Mouse (Mus musculus) urinary bladder, postnatal 36 days (tissue): ENCODE results near the gene Cfap61.

ENCODE experiments used
- DNase-seq, 2 experiments: peaks; one replicate each; pipeline ENCODE4 v3.0.0; 2022; ENCODE audit warnings: low spot score in 2 of 2, mixed read lengths in 1 of 2

Gene Cfap61

GRCm38 (mm10) chr2:146083326-146083871, 148.8 kb downstream of the Cfap61 start:
- DNase-seq: no peak

- DNase-seq: no peak
Measured at GRCm38 (mm10) chr2:146087411-146087810, 152.8 kb downstream of the Cfap61 start.

DNA sequence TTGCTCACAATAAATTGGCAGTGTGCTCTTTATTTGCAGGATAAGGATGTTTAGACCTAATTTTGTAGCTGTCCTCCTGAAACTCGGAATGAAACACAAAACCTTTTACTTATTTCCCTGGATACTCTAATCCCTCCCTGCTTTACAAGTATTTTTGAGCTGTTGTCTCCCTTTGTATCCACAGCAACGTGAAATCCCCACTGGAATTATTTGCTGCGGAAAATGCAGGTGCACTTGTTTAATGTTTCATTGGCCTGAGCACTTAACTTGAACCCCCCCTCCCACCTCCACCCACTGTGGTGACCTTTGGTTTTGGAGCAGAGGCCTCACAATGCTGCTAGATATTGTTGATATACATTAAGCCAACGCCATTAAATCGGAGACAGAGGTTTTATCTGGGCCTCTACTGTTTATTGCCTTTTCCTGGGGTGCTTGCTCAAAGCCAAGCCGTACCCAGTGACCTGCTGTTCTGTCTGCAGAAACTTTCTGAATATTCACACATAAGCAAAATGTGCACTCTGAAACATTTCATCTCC, 154.6 kb downstream of the Cfap61 start:
- no peak for DNase-seq

DNA sequence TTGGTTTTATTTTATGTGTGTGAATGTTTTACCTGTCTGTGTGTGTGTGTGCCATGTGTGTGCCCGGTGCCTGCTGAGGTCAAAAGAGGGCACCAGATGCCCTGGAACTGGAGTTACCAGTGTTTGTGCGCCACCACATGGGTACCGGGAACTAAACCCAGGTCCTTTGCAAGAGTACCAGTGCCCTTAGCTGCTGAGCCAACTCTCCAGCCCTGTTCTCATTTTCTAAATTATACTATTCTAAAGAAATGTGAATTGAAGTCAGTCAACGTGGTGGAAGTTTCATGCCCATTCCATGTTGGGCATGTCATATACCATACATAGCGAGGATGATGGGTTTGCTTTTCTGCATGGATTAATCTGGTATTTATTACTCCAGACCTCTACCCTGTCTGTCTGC, 162.9 kb downstream of the Cfap61 start:
- no peak for DNase-seq

- DNase-seq: no peak
Measured at GRCm38 (mm10) chr2:146098853-146099717, 164.5 kb downstream of the Cfap61 start.

DNA sequence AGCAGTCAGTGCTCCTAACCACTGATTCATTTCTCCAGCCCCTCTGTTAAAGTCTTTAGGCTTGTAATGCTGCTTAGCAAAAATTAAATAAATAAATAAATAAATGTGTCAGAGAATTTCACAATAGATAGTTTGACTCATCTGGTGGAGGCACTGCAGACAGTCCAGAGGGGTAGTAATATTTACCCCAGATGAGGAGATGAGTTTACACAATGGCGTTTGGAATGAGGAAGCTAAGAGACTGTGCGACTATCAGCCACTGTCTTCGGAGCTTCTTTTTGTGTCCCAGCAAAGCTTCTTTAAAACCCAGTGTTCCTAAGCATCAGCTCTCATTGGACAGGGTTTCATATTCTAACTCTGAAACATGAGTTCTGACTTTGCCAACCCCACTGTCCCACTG, 165.3 kb downstream of the Cfap61 start:
- DNase-seq: no peak

DNA sequence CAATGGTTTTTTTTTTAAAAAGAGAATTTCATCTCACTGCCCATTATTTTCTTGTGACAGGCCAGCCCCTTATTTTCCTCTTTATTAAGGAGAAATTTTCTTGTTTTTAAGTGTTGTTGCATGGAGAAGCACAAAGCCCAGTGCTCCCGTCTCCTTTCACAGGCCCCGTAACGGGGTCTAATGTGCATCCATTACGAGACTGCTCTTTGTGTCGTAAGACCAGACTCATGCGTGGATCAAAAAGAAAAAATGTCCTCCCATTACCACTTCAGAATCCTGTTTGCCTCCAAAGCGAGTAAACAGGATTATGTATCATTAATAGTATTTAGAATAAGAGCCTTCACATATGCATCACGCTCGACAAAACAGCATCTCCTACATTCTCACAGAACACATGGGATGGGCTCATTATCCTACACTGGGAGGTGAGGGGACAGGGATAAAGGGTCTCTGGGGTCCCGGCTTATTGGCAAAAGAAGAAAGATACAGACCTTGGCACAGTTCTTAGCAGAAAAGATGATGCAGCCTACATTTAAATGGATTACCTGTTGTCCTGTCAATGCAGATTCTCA, 166.0 kb downstream of the Cfap61 start:
- DNase-seq: no peak

DNA sequence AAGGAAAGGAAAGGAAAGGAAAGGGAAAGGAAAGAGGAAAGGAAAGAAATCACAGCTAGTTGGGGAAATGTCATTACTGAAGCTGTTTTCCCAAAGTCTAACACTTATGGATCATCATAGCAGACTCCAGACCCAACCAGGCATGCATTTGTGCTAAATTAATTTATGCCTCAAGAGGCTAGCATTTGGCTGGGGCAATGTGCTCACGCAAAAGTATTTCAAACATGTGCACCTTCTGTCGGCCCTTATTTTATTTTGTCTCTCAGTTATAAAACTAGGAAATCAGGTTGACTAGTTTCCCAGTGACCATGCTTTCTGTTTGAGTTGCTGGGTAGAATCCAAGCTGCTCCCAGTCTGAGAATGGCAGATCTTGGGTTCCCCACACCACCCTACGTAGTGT, 168.0 kb downstream of the Cfap61 start:
- no peak for DNase-seq

DNA sequence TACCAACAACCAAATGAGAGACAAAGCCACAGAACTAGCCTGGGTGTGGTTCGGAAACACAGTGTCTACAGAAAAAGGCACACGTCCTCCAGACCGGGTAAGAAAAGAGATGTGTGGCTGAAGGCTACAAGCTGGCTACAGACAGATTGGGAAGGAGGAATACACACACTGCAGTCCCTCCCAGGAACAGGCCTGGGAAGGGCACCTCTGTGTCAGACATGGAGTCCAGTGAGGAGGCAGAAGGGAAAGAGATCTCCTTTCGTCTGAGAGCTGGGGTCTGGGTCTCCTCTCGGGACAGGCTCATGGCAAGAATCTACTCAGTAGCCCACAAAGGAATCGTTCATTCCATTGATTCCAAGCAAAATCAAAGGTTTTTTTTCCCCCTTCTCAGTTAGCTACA, 170.8 kb downstream of the Cfap61 start:
- DNase-seq: no peak

GRCm38 (mm10) chr2:146107980-146108379, 173.4 kb downstream of the Cfap61 start:
- no peak for DNase-seq

DNA sequence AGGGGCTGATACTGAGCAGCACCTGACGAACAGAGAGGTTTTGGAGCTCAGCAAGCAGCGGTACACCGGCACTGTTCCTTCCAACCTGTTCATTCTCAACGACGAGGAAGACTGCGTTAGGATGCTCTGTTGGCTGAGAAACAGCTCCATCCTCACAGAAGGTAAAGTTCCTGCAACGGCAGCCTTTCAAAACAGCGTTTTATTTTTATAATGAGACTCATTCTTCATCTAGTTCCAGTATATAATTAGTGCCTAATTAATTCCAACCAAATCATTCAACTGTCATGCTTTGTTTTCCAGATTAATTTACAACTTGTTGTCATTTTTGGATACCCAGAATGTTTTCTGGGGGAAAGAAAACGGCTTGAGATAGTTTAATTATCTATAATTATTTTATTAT, 175.3 kb downstream of the Cfap61 start:
- DNase-seq: no peak

GRCm38 (mm10) chr2:146116282-146116681, 181.7 kb downstream of the Cfap61 start:
- DNase-seq: no peak

GRCm38 (mm10) chr2:146116726-146117125, 182.1 kb downstream of the Cfap61 start:
- no peak for DNase-seq

- DNase-seq: no peak
Measured at GRCm38 (mm10) chr2:146117191-146117914, 182.8 kb downstream of the Cfap61 start.

DNA sequence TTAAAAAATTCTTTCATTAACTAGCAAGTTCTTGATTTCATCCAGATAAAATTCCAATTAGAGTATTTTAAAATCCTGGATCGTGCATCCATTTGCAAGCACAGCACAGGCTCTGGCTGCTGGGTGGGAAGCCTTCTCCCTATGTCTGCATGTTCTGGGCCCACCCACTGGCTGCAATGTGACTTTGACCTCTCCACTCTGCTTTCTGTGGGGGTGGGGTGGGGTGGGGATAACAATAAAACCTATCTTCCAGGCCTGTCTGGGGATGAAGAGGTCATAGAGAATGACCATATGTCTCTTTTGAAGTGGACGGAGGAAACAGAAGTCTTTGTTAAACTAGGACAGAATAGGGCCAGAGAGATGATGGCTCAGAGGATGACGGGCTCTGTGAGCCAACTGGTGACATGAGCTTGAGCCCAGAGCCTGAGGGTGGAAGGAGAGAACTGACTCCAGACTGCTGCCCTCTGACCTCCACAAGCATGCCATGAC, 183.4 kb downstream of the Cfap61 start:
- no peak for DNase-seq

DNA sequence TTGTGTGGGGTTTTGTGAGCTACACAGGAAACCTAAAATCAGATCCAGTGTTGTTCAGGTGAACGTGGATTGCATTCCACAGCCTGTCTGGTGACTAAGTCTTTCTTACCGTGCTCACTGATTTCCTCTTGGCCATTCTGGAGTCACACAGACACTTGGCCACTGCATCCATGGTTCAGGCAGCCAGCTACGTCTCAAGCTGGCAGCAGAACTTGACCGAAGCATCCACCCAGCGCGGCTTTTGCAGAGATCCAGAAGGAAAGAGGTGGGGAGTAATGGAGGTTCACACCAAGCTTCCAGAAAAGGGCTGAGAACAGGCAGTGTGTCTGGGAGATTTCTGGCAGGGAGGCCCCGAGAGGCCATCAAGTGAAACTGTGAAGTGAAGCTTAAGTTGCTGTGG, 187.0 kb downstream of the Cfap61 start:
- DNase-seq: no peak

- no peak for DNase-seq
Measured at GRCm38 (mm10) chr2:146125129-146125528, 190.5 kb downstream of the Cfap61 start.

- DNase-seq: no peak
Measured at GRCm38 (mm10) chr2:146128622-146129021, 194.0 kb downstream of the Cfap61 start.

DNA sequence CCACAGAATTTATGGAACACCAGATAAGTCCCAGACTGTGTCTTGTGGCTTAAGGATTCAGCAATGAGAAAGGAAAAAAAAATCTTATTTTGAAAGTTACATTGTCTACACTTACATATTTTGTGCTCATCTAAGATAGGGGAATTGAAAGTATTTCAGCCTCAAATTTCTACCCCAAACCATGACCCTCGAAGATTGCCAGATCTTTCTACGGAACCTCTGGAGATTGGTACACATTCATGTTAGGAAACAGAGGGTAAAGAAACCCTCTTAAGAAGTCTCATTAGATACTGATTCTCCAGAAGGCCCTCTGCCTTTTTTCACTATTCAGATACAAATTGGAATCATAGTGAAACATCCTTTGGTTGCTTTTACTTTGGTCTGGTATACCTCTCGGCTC, 195.9 kb downstream of the Cfap61 start:
- DNase-seq: no peak

- no peak for DNase-seq
Measured at GRCm38 (mm10) chr2:146134275-146134674, 199.7 kb downstream of the Cfap61 start.

DNA sequence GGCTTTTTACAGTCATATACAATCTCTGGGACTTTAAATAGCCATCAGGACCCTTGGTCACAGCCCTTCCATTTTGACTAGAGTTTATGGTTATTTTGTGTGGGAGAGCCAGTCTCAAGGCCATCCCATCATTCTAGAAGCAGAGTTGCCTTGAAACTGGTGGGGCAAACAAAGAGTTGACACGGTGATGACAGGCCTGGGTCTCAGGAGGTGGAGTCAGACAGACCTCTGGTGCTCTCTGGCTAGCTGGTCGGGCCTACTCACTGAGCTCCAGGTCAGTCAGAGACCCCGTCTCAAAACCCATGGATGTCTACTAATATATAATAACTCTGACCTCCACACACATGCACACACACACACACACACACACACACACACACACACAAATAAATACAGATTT, 206.1 kb downstream of the Cfap61 start:
- DNase-seq: no peak

GRCm38 (mm10) chr2:146147306-146147705, 212.7 kb downstream of the Cfap61 start:
- no peak for DNase-seq
